Mouse (Mus musculus): ENCODE measurements around the gene Pdk2. TPM values are rescaled to one million over a fixed set of nuclear protein-coding genes. Genes with fewer than 3 reads are reported as not detected.
A peak's percentile ranks its signal among the peaks of the same experiment; 100 is the strongest.

Gene Pdk2
- polyA plus RNA-seq, 1 experiment from 2014 or later: 13.9 TPM

DNA sequence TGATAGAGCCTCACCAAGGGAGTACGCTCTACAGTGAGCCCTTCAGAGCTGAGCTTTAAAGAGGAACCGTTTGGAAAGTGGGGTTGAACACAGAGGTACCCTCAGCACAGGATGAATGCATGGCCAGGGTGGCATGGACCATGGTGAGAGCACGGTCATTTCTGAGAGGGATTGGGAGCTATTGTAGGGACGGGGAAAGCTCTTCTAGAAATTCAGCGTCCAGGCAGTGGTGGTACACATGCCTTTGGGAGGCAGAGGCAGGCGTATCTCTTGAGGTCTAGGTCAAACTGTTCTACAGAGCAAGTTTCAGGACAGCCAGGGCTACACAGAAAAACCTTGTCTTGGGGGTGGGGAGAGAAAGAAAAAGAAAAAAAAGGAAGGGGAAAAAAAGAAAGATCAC is 44.2 kb downstream of the Pdk2 start:
- peak overlapping the region; percentile 56 for H3K4me3 ChIP-seq (ENCODE audit: low read depth, low read length)
- WGBS (ENCODE audit: insufficient replicate concordance): 54% methylated on average over 6 of the region's 6 CpGs
- H3K27ac ChIP-seq (ENCODE audit: low read length): peak overlapping the region; percentile 89
- no peaks in the 10 kb centered on the region for H3K27me3 ChIP-seq (ENCODE audit: control insufficient read depth, insufficient read depth, low read depth, low read length)
- H3K36me3 ChIP-seq (ENCODE audit: control insufficient read depth, insufficient read depth): peaks cover 16% of the 10 kb centered on the region
- peak overlapping the region; percentile 66 for H3K4me2 ChIP-seq (ENCODE audit: low read depth, low read length)
- peaks cover 98% of the 10 kb centered on the region for H3K4me1 ChIP-seq (ENCODE audit: control insufficient read depth, low read depth, low read length)
- ATAC-seq (ENCODE audit: low read depth): no peak
- H3K9me3 ChIP-seq (replicated peaks; ENCODE audit: control insufficient read depth, low read length): no peaks in the 10 kb centered on the region
- H3K9ac ChIP-seq (ENCODE audit: low read depth, low read length): peak overlapping the region; percentile 65

DNA sequence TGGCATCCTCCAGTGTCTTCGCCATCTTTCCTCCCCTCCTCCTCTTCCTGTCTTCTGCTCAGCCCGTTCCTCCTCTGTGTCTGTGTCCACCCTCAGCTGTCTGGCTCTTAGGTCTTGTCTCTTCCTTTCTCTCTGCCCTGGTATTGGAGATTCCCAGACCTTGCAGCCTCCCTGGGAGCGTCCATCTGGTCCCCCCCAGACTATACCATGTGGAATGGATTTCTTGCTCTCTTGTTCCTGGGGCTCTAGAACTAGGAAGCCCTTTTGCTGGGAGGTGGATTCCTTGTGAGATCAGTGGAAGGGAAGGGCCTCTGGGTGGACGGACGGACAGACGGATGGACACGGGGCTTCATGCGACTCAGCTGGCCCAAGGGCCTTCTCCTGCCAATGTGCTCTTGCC is 45.1 kb downstream of the Pdk2 start:
- Histone ChIP-seq H3K36me3 (ENCODE audit: control insufficient read depth, insufficient read depth) (peaks cover 9% of the 10 kb centered on the region), H3K4me3 (ENCODE audit: low read depth, low read length) (peak overlapping the region; percentile 84), H3K27ac (ENCODE audit: low read length) (peak overlapping the region; percentile 58), H3K9ac (ENCODE audit: low read depth, low read length) (peak overlapping the region; percentile 87), H3K9me3 (replicated peaks; ENCODE audit: control insufficient read depth, low read length) (no peaks in the 10 kb centered on the region), H3K27me3 (ENCODE audit: control insufficient read depth, insufficient read depth, low read depth, low read length) (no peaks in the 10 kb centered on the region), H3K4me1 (ENCODE audit: control insufficient read depth, low read depth, low read length) (peaks cover 92% of the 10 kb centered on the region), H3K4me2 (ENCODE audit: low read depth, low read length) (peak overlapping the region; percentile 97)
- 70% methylated on average over 8 of the region's 8 CpGs for WGBS (ENCODE audit: insufficient replicate concordance)
- no peak for ATAC-seq (ENCODE audit: low read depth)

- Histone ChIP-seq H3K4me3 (ENCODE audit: low read depth, low read length) (peak overlapping the region; percentile 84), H3K27me3 (ENCODE audit: control insufficient read depth, insufficient read depth, low read depth, low read length) (no peaks in the 10 kb centered on the region), H3K9ac (ENCODE audit: low read depth, low read length) (peak overlapping the region; percentile 87), H3K27ac (ENCODE audit: low read length) (peak overlapping the region; percentile 58), H3K36me3 (ENCODE audit: control insufficient read depth, insufficient read depth) (peaks cover 9% of the 10 kb centered on the region), H3K9me3 (replicated peaks; ENCODE audit: control insufficient read depth, low read length) (no peaks in the 10 kb centered on the region), H3K4me2 (ENCODE audit: low read depth, low read length) (peak overlapping the region; percentile 97), H3K4me1 (ENCODE audit: control insufficient read depth, low read depth, low read length) (peaks cover 88% of the 10 kb centered on the region)
- no peak for ATAC-seq (ENCODE audit: low read depth)
- WGBS (ENCODE audit: insufficient replicate concordance): 42% methylated on average over 11 of the region's 11 CpGs
Observed at GRCm38 (mm10) chr11:94994947-94995772, 46.0 kb downstream of the Pdk2 start.

DNA sequence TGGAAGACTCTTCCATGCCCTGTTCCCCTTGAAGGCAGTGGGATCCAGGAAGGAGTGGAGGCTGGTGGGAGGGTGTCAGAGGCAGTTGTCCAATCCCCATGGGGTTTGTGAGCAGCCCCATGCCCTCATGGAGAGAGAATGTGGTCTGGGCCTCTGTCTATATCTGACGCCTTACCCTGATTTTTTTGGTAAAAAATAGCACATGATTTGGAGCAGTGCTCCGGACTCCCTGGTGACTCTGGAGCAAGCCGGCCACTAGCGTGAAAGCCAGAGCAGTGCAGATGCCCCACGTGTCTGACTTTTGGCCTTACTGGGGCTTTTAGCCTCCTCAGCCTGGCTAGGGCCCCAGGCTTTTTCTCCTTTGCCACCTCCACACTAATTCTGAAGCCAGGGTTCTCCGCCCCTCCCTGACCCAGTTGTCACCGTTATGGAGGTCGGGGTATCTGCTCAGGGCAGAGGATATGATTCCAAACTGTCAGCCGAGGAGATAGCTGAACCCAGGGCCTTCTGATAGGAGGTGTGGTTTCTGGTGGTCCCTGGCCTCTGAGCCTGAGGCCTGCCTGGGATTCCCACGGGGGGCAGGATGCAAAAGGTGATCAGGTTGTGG is 46.8 kb downstream of the Pdk2 start:
- Histone ChIP-seq H3K27ac (ENCODE audit: low read length) (peak overlapping the region; percentile 58), H3K9ac (ENCODE audit: low read depth, low read length) (peak overlapping the region; percentile 87)

DNA sequence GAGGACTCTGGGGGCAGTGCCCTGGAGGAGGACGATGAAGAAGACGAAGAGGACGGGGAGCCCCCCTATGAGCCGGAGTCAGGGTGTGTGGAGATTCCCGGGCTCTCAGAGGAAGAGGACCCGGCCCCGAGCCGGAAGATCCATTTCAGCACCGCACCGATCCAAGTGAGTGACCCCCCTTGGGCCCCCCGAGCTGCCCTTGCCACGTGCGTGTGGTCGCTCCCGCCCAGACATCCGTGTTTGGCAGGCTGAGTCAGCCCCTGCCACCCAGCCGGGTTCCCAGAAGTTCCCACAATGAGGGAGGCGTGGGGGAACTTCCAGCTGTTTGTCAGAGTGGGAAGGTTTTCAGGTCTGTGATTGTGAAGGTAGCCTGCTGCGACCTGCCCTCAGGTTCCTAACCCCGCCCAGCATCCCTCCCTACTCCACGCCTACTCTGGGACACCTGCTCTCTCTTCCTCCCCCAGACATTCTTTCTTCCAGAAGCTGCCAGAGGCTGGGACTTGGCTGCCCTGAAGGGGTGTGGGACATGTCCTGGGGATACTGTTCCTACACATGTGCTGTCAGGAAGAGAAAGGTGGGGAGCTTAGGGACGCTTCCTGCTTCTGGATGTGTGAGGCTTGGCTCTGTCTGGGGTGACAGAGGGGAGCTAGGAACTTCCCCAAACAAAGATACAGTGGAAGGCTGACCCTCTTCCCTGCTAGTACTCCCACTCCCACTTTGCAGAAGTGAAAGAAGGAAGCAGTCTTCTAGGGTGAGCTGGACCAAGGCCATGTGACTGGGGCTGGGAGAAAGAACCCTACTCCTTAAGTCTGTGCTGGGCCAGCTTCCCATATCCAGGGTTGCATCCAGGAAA is 48.2 kb downstream of the Pdk2 start:
- H3K4me2 ChIP-seq (ENCODE audit: low read depth, low read length): peak overlapping the region; percentile 97
- peak overlapping the region; percentile 77 for H3K27ac ChIP-seq (ENCODE audit: low read length)
- ATAC-seq (ENCODE audit: low read depth): no peak; the same call in 1 of the 2 replicates
- H3K4me3 ChIP-seq (ENCODE audit: low read depth, low read length): peak overlapping the region; percentile 84
- no peaks in the 10 kb centered on the region for H3K27me3 ChIP-seq (ENCODE audit: control insufficient read depth, insufficient read depth, low read depth, low read length)
- peaks cover 88% of the 10 kb centered on the region for H3K4me1 ChIP-seq (ENCODE audit: control insufficient read depth, low read depth, low read length)
- no peaks in the 10 kb centered on the region for H3K9me3 ChIP-seq (replicated peaks; ENCODE audit: control insufficient read depth, low read length)
- WGBS (ENCODE audit: insufficient replicate concordance): 3% methylated on average over 22 of the region's 22 CpGs
- H3K9ac ChIP-seq (ENCODE audit: low read depth, low read length): peak overlapping the region; percentile 87
- no peaks in the 10 kb centered on the region; the same call in 1 of the 2 replicates for H3K36me3 ChIP-seq (ENCODE audit: control insufficient read depth, insufficient read depth)

More for the DNA sequence above, 46.8 kb downstream of the Pdk2 start:
- Histone ChIP-seq H3K27me3 (ENCODE audit: control insufficient read depth, insufficient read depth, low read depth, low read length) (no peaks in the 10 kb centered on the region), H3K36me3 (ENCODE audit: control insufficient read depth, insufficient read depth) (peaks cover 1% of the 10 kb centered on the region), H3K4me2 (ENCODE audit: low read depth, low read length) (peak overlapping the region; percentile 97), H3K9me3 (replicated peaks; ENCODE audit: control insufficient read depth, low read length) (no peaks in the 10 kb centered on the region), H3K4me3 (ENCODE audit: low read depth, low read length) (peak overlapping the region; percentile 84), H3K4me1 (ENCODE audit: control insufficient read depth, low read depth, low read length) (peaks cover 88% of the 10 kb centered on the region)
- no peak for ATAC-seq (ENCODE audit: low read depth)
- whole genome bisulfite sequencing (ENCODE audit: insufficient replicate concordance): 26% methylated on average over 10 of the region's 10 CpGs

- ATAC-seq (ENCODE audit: low read depth): no peak
- 2% methylated on average over 20 of the region's 20 CpGs for WGBS (ENCODE audit: insufficient replicate concordance)
Observed at GRCm38 (mm10) chr11:94992480-94992753, 48.7 kb downstream of the Pdk2 start.

DNA sequence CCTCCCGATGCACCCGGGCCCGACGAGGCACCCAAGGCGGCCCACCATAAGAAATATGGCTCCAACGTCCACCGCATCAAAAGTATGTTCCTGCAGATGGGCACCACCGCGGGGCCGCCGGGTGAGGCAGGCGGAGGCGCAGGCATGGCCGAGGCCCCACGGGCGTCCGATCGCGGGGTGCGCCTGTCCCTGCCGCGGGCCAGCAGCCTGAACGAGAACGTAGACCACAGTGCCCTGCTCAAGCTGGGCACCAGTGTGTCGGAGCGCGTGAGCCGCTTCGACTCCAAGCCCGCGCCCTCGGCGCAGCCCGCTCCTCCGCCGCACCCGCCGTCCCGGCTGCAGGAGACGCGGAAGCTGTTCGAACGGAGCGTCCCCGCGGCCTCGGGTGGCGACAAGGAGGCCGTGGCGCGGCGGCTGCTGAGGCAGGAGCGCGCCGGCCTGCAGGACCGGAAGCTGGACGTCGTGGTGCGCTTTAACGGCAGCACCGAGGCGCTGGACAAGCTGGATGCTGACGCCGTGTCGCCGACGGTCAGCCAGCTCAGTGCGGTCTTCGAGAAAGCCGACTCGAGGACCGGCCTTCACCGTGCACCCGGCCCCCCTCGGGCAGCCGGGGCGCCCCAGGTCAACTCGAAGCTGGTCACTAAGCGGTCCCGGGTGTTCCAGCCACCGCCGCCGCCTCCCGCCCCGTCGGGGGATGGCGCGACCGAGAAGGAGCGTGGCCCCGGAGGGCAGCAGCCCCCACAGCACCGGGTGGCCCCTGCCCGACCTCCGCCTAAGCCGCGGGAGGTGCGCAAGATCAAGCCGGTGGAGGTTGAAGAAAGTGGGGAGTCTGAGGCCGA is 49.3 kb downstream of the Pdk2 start:
- Histone ChIP-seq H3K4me2 (ENCODE audit: low read depth, low read length) (peak overlapping the region; percentile 97), H3K4me3 (ENCODE audit: low read depth, low read length) (peak overlapping the region; percentile 84), H3K36me3 (ENCODE audit: control insufficient read depth, insufficient read depth) (no peaks in the 10 kb centered on the region; the same call in 1 of the 2 replicates), H3K9ac (ENCODE audit: low read depth, low read length) (peak overlapping the region; percentile 87), H3K4me1 (ENCODE audit: control insufficient read depth, low read depth, low read length) (peaks cover 87% of the 10 kb centered on the region), H3K9me3 (replicated peaks; ENCODE audit: control insufficient read depth, low read length) (no peaks in the 10 kb centered on the region), H3K27ac (ENCODE audit: low read length) (peak overlapping the region; percentile 77), H3K27me3 (ENCODE audit: control insufficient read depth, insufficient read depth, low read depth, low read length) (no peaks in the 10 kb centered on the region)
- under 1% methylated on average over 91 of the region's 99 CpGs for WGBS (ENCODE audit: insufficient replicate concordance)
- peak; percentile 15 for ATAC-seq (ENCODE audit: low read depth)

More at GRCm38 (mm10) chr11:94992480-94992753, 48.7 kb downstream of the Pdk2 start:
- H3K9me3 ChIP-seq (replicated peaks; ENCODE audit: control insufficient read depth, low read length): no peaks in the 10 kb centered on the region
- peak overlapping the region; percentile 84 for H3K4me3 ChIP-seq (ENCODE audit: low read depth, low read length)
- peak overlapping the region; percentile 87 for H3K9ac ChIP-seq (ENCODE audit: low read depth, low read length)
- peak overlapping the region; percentile 97 for H3K4me2 ChIP-seq (ENCODE audit: low read depth, low read length)
- H3K27me3 ChIP-seq (ENCODE audit: control insufficient read depth, insufficient read depth, low read depth, low read length): no peaks in the 10 kb centered on the region
- peak overlapping the region; percentile 77 for H3K27ac ChIP-seq (ENCODE audit: low read length)
- peaks cover 88% of the 10 kb centered on the region for H3K4me1 ChIP-seq (ENCODE audit: control insufficient read depth, low read depth, low read length)
- no peaks in the 10 kb centered on the region; the same call in 1 of the 2 replicates for H3K36me3 ChIP-seq (ENCODE audit: control insufficient read depth, insufficient read depth)
